Mouse (Mus musculus): ENCODE results near the gene Phactr1. TPM values are rescaled to one million over a fixed set of nuclear protein-coding genes. Genes with fewer than 3 reads are reported as not detected.

Phactr1 gene
- total RNA-seq, 2 experiments from 2014 or later: 12.9 to 13.9 TPM

GRCm38 (mm10) chr13:42872125-42872524 lies 191.7 kb downstream of the Phactr1 start:
- DNase-seq: no peak

- DNase-seq: no peak
Measured at GRCm38 (mm10) chr13:42878346-42878745, 197.9 kb downstream of the Phactr1 start.

DNA sequence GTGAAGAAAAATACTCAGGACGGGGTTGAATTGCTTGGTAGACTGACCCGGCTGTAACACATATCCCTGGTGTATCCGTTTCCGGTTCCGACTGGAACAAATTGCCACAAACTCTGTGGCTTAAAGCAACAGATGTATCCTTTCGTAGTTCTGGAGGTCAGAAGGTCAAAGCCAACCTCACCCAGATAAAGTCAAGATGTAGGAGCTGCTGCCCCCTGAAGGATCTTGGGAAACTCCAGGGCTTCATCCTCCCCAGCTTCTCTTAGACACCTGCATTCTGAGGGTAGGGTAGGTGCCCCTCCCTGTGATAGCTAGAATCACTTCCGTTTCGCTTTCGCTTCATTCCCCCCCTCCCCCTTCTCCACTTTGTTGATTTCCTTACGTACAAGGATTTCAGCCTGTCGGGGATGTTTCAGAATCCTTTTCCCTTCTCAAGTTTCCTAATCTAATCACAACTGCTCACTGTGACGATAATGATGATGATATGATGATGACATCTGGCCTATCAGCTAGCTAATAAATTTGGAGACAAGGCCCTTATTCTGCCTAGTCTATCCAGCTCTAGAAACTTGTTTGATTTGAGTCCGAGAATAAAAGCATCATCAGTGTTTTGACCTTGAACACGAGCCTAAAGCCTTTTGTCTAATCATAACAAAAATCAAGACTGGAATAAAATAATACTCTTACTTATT lies 203.8 kb downstream of the Phactr1 start:
- DNase-seq: peak; percentile 20

DNA sequence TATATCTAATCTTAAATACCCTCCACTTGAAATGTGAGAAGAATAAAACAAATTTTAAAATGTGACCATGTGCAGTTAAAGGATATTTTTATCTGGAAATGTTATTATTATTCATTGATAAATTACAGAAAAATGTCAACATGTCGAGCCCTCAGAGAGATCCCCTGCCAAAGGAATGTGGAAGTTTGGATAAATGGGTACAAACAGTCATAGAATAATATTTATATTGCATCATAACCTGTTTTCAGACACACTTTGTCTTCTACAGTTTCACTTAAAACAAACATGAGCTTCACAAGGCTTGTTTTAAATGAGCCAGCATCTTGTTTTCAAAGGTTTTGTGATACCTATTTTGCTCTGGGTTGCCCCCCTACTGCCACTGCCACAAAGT lies 204.3 kb downstream of the Phactr1 start:
- DNase-seq: no peak

DNA sequence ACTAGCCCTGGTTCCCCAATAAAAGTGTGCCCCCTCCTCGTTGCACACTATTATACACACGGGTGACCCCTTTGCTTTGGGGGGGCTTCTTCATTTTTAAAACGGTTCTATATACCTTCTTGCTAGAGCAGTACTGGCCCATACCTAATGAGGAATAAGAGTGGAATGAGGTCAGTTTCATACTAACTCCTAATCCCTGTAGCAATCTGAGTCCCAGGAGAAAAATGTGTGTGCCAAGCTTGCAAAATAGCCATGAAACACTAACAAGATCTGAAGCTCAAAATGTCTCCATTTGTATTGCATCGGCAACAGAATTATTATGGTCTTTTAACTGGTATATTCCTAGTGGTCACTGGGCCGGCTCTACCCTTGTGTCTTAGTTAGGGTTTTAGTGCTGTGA lies 207.3 kb downstream of the Phactr1 start:
- peak; percentile 40 for DNase-seq

- DNase-seq: no peak
Measured at GRCm38 (mm10) chr13:42889516-42890474, 209.4 kb downstream of the Phactr1 start.

DNA sequence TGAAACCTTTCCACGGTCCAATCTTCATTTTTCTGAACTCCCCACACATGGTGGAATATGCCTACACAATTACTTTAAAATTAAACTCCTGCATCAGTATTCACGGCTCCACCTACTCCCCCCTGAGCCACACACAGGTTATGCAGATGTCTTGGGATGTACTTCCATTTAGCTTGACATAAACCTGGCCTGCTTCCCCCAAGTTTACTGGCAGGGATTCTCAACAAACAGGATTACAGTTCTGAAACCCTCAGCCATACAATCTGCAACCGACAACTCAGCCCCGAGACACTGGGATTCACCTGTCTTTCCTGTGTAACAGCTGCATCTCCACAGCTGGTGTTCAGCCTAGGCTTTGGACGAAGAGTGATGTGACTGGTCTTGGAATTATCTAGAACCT lies 210.2 kb downstream of the Phactr1 start:
- DNase-seq: no peak

DNA sequence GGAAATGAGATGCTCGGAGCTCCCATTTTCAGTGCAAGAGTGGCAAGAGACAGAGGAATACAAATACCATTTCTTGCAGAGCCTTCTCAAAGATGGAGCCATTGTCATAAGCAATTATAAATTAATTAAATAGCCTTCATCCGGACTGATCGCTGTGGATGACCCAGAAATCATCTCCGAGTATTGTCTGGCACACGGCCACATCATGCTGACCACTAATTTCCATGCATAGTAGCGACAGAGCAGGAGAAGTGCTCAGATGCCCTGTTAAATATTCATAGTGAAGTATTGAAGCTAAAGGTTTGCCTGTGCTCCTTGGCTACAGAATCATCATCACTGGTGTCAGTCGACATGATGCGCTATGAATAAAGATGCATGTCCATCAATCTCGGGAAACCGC lies 213.6 kb downstream of the Phactr1 start:
- DNase-seq: no peak

GRCm38 (mm10) chr13:42894598-42894997 lies 214.2 kb downstream of the Phactr1 start:
- no peak for DNase-seq

GRCm38 (mm10) chr13:42895980-42896379 lies 215.6 kb downstream of the Phactr1 start:
- no peak for DNase-seq

DNA sequence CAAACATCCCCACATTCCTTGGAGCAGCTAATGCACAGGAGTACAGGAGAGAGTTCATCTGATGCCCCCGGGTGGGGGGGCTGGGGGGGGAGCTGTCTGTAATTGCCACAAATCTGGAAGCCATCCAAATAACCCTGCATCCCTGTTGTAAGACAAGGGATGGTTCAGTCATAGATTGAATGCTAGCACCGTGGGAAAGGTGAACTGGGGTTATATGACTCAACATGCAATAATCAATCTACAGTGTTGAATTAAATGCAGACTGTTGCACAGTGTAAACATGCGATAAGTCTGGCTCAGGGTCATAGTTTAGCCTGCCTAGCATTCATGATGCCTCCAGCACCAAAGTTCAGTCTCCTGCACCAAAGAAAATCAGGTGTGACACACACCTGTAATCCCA lies 219.2 kb downstream of the Phactr1 start:
- no peak for DNase-seq

- DNase-seq: no peak
Measured at GRCm38 (mm10) chr13:42901837-42902236, 221.4 kb downstream of the Phactr1 start.

GRCm38 (mm10) chr13:42902859-42903258 lies 222.4 kb downstream of the Phactr1 start:
- DNase-seq: no peak

GRCm38 (mm10) chr13:42905818-42906217 lies 225.4 kb downstream of the Phactr1 start:
- no peak for DNase-seq

- peak; percentile 52 for DNase-seq
Measured at GRCm38 (mm10) chr13:42906990-42907389, 226.6 kb downstream of the Phactr1 start.

DNA sequence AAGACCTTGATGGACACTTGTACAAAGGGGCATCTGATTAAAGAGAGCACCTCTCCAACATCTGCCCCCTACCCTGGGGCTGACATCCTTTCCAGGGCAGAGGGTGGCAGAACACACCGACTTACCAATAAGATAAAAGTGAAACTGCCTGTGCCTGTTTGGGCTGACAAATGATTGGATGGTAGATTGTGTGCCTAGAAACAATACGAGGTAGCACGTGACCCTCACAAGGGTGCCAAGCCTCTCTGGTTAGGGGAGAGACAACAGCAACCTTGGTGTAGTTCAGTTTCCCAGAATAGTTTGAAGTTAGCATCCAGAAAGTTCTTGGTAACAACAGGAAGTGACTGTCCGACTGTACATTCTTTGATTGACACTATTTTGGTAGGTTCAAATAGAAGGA lies 234.7 kb downstream of the Phactr1 start:
- no peak for DNase-seq

DNA sequence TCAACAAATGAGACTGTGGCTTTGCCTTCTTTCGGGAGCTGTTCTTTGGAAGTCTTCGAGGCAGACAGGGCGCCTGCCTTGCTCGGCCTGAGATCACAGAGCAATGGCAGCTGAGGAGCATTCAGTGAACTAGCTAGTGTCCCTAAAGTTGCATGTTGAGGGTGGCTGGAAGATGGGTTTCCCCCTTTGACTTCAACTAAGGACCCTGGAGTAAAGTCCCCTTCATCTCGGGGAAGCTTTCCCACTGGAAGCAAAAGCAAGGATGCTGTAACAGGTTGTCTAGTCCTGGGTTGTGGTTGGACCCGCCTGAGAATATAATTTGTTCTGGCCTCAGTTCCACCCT lies 235.4 kb downstream of the Phactr1 start:
- no peak for DNase-seq

GRCm38 (mm10) chr13:42916194-42917033 lies 236.0 kb downstream of the Phactr1 start:
- peak; percentile 51 for DNase-seq

DNA sequence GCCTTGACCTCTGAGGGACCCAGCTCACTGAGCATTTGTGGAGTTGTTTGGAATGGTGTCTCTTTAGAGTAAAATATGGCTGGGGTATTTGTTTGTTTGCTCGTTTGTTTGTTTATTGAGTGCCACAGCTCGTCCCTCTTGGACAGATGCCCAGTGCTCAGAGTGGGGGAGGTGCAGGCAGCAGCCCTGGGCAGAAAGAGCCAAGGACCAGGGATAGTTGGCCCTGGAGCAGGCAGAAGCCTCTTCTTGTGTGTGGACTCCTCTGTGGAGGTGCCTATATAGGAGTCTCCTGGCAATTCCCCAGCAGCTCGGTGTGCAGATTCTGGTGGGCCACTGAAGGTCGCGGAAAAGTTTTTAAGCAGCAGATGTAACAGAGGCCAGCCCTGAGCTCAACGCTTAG lies 236.8 kb downstream of the Phactr1 start:
- peak; percentile 78 for DNase-seq

DNA sequence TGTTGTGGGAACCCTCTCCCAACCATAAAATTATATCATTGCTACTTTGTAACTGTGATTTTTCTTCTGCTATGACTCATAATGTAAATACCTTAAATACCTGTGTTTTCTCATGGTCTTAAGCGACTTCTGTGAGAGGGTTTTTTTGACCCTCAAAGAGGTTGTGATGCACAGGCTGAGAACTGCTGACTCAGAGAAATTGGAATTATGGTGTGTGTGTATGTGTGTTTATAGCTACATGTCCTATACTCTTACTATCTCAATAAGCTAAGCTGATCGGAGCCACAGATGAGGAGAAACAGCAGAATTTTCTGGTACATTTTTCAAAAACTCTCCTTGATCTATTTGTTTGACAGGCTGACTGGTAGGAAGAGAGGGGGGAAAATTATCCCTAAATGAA lies 239.6 kb downstream of the Phactr1 start:
- no peak for DNase-seq

GRCm38 (mm10) chr13:42921769-42922450 lies 241.5 kb downstream of the Phactr1 start:
- no peak for DNase-seq

DNA sequence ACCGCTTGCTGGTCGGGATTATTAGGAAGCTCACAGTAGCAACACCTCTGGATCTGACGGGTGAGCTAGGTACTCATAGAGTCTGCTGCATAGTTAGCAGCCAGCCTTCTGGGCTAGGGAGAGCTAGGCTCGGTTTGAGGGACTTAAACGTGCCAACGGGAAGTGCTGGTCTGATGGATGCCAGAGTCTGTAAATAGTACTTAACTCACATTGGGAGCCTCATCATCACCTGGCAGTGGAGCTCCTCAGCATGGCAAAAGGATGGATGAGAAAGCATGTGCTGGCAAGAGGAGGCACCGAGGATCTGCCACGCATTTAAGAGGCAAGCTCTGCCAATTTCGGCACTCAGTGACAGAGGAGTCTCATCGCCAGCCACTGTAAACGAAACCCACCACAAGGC lies 247.4 kb downstream of the Phactr1 start:
- DNase-seq: no peak
